Mouse (Mus musculus): ENCODE data around the gene Sash3.

The Sash3 gene

DNA sequence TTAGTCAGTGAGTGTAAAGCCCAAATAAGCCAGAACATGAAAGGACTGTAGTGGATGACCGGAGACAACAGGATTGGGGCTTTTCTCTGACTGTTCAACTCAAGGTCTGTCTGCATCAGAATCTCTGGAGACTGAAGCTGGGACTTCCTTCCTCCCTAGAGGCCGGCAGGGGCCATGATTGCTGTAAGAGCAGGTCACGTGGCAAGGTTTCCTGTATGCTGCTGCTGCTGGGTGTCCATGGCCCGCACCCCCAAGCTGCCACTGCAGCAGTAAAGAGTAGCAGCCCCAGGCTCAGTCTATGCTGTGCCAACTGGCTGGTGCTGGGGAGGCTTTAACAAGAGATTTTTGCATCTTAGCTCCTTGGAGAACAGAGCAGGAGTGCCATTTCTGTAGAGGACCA lies at the start of gene Sash3:
Sash3 (plus strand) TSS at position 175 of the 400 bp plus-strand sequence.
- DNase-seq (ENCODE audit: low spot score in 2 of 2): peak; percentile 54 to 77

GRCm38 (mm10) chrX:48096580-48096979 lies 49.7 kb upstream of the Sash3 start:
- no peak for DNase-seq (ENCODE audit: low spot score in 2 of 2)

GRCm38 (mm10) chrX:48098470-48099129 lies 47.6 kb upstream of the Sash3 start:
- no peak for DNase-seq (ENCODE audit: low spot score in 2 of 2)

- no peak for DNase-seq (ENCODE audit: low spot score in 2 of 2)
These were observed 46.4 kb upstream of the Sash3 start for GRCm38 (mm10) chrX:48099871-48100270.

DNA sequence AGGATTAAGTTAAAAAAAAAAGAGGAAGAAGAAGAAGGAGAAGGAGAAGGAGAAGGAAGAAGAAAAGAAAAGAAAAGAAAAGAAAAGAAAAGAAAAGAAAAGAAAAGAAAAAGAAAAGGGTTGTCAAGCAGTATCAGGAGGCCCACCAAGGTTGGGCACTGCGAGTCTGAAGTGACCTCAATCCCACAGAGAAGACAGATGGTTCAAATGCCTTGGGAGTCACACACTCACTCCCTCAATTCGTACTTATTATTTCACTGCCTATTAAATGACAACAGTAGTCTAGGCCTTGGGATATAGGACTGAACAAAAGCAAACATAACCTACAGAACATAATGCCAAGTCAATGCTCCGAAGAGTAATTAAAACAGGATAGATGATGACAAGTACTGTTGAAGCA lies 43.0 kb upstream of the Sash3 start:
- no peak for DNase-seq (ENCODE audit: low spot score in 2 of 2)

DNA sequence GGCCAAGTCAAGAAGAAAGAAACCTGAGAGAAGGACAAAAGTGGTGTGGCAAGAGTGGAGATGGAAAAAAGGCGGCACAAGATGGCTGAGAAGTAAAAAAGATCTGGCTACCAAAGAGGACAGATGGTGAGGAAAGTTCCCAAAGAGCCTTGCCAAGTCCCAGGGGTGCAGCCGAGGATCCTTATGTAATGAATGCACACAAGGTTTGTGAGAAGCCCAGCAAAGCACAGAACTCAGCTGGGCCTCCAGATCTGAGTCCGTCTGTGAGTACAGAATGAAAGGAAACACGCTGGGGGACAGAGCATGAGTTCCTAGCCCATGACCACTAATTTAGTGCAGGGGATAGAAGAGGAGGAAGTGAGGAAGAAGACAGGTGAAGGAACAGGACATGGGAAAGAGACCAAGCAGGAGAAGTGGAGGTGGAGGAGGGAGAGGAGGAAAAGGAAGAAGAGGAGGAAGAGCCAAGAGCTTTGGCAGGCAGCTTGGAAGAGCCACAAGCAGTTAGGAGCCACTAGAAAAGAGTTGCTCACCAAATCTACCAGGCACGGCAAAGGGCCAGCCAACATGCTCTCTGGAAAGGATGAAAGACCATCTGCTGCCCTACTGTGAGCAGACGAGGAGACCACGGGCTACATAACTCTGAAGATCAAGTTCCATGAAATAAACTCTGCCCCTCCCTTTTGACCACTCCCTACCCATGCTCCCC lies 41.3 kb upstream of the Sash3 start:
- no peak for DNase-seq (ENCODE audit: low spot score in 2 of 2)

DNA sequence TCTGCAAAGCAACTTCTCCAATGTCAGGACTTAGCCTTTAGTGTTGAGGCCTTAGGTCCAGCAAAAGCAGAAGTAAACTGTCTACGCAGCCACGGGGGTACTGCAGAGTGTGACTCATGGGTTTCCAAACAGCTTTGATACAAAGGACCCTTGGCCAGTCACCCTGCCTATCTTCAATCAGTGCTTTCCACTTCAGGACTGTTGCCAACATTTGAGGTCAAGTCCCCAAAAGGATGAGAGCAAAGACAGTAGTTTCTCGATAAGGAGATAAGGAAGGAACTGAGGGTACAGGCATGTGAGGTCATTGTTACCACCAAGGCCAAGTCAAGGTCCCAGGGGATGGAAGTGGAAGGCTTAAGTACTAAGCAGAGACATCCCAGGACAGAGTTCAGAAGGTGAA lies 40.0 kb upstream of the Sash3 start:
- no peak for DNase-seq (ENCODE audit: low spot score in 2 of 2)

GRCm38 (mm10) chrX:48108394-48109315 lies 37.6 kb upstream of the Sash3 start, which contains the start of gene Xpnpep2:
TSS of gene Xpnpep2 (plus strand) at chrX:48108725.
- no peak for DNase-seq (ENCODE audit: low spot score in 2 of 2)

- no peak for DNase-seq (ENCODE audit: low spot score in 2 of 2)
These were observed 37.0 kb upstream of the Sash3 start for GRCm38 (mm10) chrX:48109316-48109655.

GRCm38 (mm10) chrX:48119294-48119693 lies 26.9 kb upstream of the Sash3 start:
- DNase-seq (ENCODE audit: low spot score in 2 of 2): no peak

- DNase-seq (ENCODE audit: low spot score in 2 of 2): peak; percentile 57 to 86
These were observed 21.8 kb upstream of the Sash3 start for GRCm38 (mm10) chrX:48124132-48125071.

DNA sequence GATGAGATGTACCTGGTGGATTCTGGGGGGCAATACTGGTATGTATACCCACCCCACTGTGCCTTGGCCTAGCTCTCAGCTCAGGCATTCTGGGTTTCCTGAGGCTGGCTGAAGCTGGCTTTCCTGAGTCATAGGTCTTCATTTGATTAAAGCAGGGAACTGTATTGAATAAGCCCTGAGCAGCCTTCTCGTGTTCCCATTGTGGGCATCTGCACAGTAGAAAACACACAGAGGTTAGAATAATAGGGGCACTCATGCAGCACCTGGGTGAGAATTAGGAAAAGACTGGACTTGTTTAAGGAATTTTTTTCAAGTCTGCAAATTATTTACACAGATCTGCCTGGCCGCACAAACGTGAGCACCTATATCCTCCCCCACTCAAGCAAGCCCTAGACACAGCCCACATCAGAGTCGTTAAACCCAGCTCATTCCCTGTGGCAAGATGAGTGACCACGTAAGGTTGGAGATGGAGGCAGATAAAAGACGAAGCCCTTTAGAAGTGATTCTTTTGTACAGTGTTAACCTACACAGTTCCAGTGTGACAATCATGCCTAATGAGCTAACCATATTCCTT lies 19.2 kb upstream of the Sash3 start:
- DNase-seq (ENCODE audit: low spot score in 2 of 2): peak in 1 of 2 experiments; percentile 41

- DNase-seq (ENCODE audit: low spot score in 2 of 2): peak in 1 of 2 experiments; percentile 60
These were observed 18.6 kb upstream of the Sash3 start for GRCm38 (mm10) chrX:48127502-48128218.

- peak in 1 of 2 experiments; percentile 51 for DNase-seq (ENCODE audit: low spot score in 2 of 2)
These were observed 17.1 kb upstream of the Sash3 start for GRCm38 (mm10) chrX:48129167-48129566.

DNA sequence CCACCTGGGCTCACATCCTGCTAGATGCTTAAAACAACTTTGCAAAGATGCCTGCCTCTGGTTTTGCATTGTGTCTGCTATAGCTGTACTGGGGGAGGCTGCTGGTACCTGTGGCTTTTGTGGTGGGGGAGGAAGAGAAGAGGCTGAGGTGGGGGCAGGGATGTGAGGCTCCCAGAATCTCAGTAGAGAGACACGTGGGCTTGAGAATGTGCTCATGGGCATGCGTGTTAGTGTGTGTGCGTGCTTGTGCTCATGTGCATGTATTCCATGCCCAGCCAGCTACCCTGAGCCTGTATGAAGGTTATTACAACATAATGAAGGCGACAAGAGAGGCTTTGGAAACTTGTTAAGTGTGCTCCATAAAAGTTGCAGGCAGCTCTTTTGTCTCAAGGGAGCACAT lies 9.3 kb upstream of the Sash3 start:
- peak in 1 of 2 experiments; percentile 54 for DNase-seq (ENCODE audit: low spot score in 2 of 2)

DNA sequence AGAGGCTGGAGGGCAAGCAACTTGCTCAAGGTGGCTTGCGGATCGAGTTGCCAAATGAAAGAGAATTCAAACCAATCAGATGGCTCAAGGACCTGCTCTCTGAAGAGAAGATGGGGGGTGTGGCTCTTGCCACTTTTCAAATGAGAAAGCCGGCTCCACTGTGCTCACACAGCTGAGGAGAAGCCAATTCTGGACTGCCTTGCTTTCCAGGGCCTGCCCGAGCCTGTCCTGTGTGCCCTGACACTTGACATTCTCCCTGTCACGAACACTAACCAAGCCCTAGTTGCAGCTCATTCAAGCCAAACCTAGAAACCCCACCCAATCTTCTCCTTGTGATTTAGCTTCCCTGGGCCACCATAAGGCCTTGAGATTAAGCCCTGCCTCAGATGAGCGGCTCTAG lies 8.2 kb upstream of the Sash3 start:
- no peak for DNase-seq (ENCODE audit: low spot score in 2 of 2)

GRCm38 (mm10) chrX:48138539-48139275 lies 7.5 kb upstream of the Sash3 start:
- DNase-seq (ENCODE audit: low spot score in 2 of 2): peak in 1 of 2 experiments; percentile 56

GRCm38 (mm10) chrX:48139368-48140285 lies 6.6 kb upstream of the Sash3 start:
- peak in 1 of 2 experiments; percentile 53 for DNase-seq (ENCODE audit: low spot score in 2 of 2)
